Mouse (Mus musculus) heart, postnatal 0 days (tissue): Measurements from ENCODE around the gene Plekhj1. TPM values are rescaled to one million over a fixed set of nuclear protein-coding genes. Genes with fewer than 3 reads are reported as not detected.
A peak's percentile ranks its signal among the peaks of the same experiment; 100 is the strongest.

Experiments
- ATAC-seq: fragments of 200-750 bp; cut with Nextera tagmentation; 2 replicates; pipeline ENCODE4 v1.8.0; 2017; ENCODE audit warnings: low read depth, moderate number of reproducible peaks, moderate library complexity; ENCODE audit not compliant: insufficient read depth
- DNase-seq: peaks from one replicate; pipeline ENCODE4 v3.0.0-alpha.2; 2016; ENCODE audit warnings: low spot score
- H3K27ac ChIP-seq: fragments of 300-500 bp; sonication (generic); 2 replicates; pipeline ENCODE4 v1.5.1; 2014; ENCODE audit warnings: low read depth, mild to moderate bottlenecking
- H3K27me3 ChIP-seq: fragments of 300-500 bp; sonication (generic); 2 replicates; pipeline ENCODE4 v1.6.1; 2014; ENCODE audit warnings: low read length, mixed read lengths; ENCODE audit not compliant: control insufficient read depth, insufficient read depth
- H3K36me3 ChIP-seq: fragments of 300-500 bp; sonication (generic); replicated peaks from 2 replicates; pipeline ENCODE4 v1.6.1; 2014; ENCODE audit warnings: low read length, mixed read lengths; ENCODE audit not compliant: control insufficient read depth, insufficient read depth
- H3K4me1 ChIP-seq: fragments of 300-500 bp; sonication (generic); 2 replicates; pipeline ENCODE4 v1.6.1; 2014; ENCODE audit warnings: antibody characterized with exemption; ENCODE audit not compliant: control insufficient read depth, insufficient read depth
- H3K4me2 ChIP-seq: fragments of 300-500 bp; sonication (generic); 2 replicates; pipeline ENCODE4 v1.6.1; 2014; ENCODE audit warnings: low read depth, mild to moderate bottlenecking, low read length, moderate library complexity
- H3K4me3 ChIP-seq: fragments of 300-500 bp; sonication (generic); 2 replicates; pipeline ENCODE4 v1.5.1; 2014; ENCODE audit warnings: low read depth, low read length
- H3K9ac ChIP-seq: fragments of 300-500 bp; sonication (generic); replicated peaks from 2 replicates; pipeline ENCODE4 v1.6.1; 2014; ENCODE audit warnings: low read depth, low read length, mixed read lengths
- H3K9me3 ChIP-seq: fragments of 300-500 bp; sonication (generic); replicated peaks from 2 replicates; pipeline ENCODE4 v1.6.1; 2016; ENCODE audit warnings: low read length; ENCODE audit not compliant: control insufficient read depth
- CTCF ChIP-seq: IDR thresholded peaks from 2 replicates; pipeline ENCODE4 v1.5.1; 2016; ENCODE audit warnings: antibody characterized with exemption, control low read depth, low read depth
- EP300 ChIP-seq: IDR thresholded peaks from 2 replicates; pipeline ENCODE4 v1.6.1; 2016; ENCODE audit warnings: antibody characterized with exemption, low read depth
- WGBS: fragments of 180-500 bp; shearing (Covaris S2); extraction: QIAGEN DNeasy Blood & Tissue Kit; methylation state at CpG from one replicate; pipeline ENCODE4 v1.1.7; 2014; 5-methylcytosine and 5-hydroxymethylcytosine counted together
- polyA plus RNA-seq: library from polyadenylated mRNA; unstranded; fragments of >200 nt; fragmentation: Nextera tagmentation; extraction: Ambion mirVana; gene quantifications from 2 replicates; pipeline ENCODE4 v1.2.1, GENCODE M21; 2015
- total RNA-seq: library from RNA; depleted of rRNA; stranded (reverse); fragments of >200 nt; gene quantifications from 2 replicates; pipeline ENCODE4 v1.2.3, GENCODE M21; 2014; ENCODE audit warnings: low replicate concordance

Gene Plekhj1
- total and polyA plus RNA-seq, 2 experiments from 2014 or later, result 29.3 to 41.8 TPM

GRCm38 (mm10) chr10:80791476-80792174 is 6.8 kb downstream of the Plekhj1 start:
- ATAC-seq (peak; percentile 55), DNase-seq (peak; percentile 72)
- Histone ChIP-seq H3K36me3 (peaks cover 89% of the 10 kb centered on the region), H3K4me1 (peaks cover 15% of the 10 kb centered on the region), H3K4me2 (no peak overlapping the region), H3K27me3 (no peaks in the 10 kb centered on the region), H3K9me3 (no peaks in the 10 kb centered on the region), H3K9ac (no peak overlapping the region), H3K27ac (peak overlapping the region; percentile 4; the same call in 1 of the 2 replicates), H3K4me3 (no peak overlapping the region)
- 41% methylated on average over 33 of the region's 33 CpGs for WGBS
- TF ChIP-seq CTCF (peak; percentile 10; the same call in 1 of the 2 replicates), EP300 (no peak)

DNA sequence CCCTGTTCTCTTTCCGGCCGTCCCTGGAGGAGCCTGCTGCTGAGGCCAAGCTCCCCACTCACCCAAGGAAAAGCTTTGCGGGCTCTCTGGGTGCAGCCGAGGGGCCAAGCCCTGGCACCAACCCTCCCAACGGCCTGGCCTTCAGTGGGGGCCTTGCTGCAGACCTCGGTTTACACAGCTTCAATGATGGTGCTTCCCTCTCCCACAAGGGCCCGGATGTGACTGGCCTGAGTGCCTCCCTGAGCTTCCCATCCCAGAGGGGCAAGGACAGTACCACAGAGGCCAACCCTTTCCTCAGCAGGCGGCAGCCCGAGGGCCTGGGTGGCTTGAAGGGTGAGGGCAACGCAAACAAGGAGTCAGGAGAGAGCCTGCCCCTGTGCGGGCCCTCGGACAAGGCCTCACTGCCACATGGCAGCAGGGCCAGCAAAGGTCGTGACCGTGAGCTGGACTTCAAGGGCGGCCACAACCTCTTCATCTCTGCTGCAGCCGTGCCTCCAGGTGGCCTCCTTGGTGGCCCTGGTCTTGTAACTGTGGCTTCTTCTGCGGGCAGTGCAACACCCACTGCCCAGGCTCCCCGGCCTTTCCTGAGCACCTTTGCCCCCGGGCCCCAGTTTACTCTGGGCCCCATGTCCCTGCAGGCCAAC is 7.5 kb downstream of the Plekhj1 start:
- WGBS, result 73% methylated on average over 19 of the region's 19 CpGs
- Histone ChIP-seq H3K4me3 (no peak overlapping the region), H3K27me3 (no peaks in the 10 kb centered on the region), H3K9me3 (no peaks in the 10 kb centered on the region), H3K27ac (peak overlapping the region; percentile 4; the same call in 1 of the 2 replicates), H3K9ac (no peak overlapping the region; the same call in 1 of the 2 replicates), H3K36me3 (peaks cover 91% of the 10 kb centered on the region), H3K4me2 (no peak overlapping the region), H3K4me1 (peaks cover 13% of the 10 kb centered on the region)
- no peak for TF ChIP-seq EP300
- no peak for TF ChIP-seq CTCF
- ATAC-seq (no peak), DNase-seq (no peak)

- no peak for TF ChIP-seq CTCF
- 45% methylated on average over 2 of the region's 2 CpGs for WGBS
- Histone ChIP-seq H3K4me3 (no peak overlapping the region), H3K4me1 (peaks cover 13% of the 10 kb centered on the region), H3K9ac (no peak overlapping the region), H3K4me2 (no peak overlapping the region), H3K27ac (peak overlapping the region; percentile 44; the same call in 1 of the 2 replicates), H3K36me3 (peaks cover 91% of the 10 kb centered on the region), H3K9me3 (no peaks in the 10 kb centered on the region), H3K27me3 (no peaks in the 10 kb centered on the region)
- DNase-seq, result no peak
- ATAC-seq, result no peak; the same call in 1 of the 2 replicates
Measured at GRCm38 (mm10) chr10:80787517-80787916, 10.9 kb downstream of the Plekhj1 start.

DNA sequence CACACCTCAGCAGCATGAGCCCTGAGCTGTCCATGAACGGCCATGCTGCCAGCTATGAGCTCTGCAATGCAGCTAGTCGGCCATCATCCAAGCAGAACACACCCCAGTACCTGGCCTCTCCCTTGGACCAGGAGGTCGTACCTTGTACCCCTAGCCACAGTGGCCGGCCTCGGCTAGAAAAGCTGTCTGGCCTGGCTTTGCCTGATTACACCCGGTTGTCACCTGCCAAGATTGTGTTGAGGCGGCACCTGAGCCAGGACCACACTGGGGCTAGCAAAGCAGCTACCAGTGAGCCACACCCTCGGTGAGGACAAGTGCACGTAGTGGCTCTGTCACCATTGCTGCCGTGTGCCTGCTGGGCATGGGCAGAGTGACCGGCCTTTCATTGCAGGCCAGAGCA is 12.5 kb downstream of the Plekhj1 start:
- peaks cover 9% of the 10 kb centered on the region for H3K4me1 ChIP-seq
- no peak overlapping the region for H3K4me2 ChIP-seq
- H3K9ac ChIP-seq, result no peak overlapping the region
- TF ChIP-seq CTCF (no peak), EP300 (no peak)
- 89% methylated on average over 11 of the region's 11 CpGs for WGBS
- H3K4me3 ChIP-seq, result no peak overlapping the region
- H3K27me3 ChIP-seq, result no peaks in the 10 kb centered on the region
- no peaks in the 10 kb centered on the region for H3K9me3 ChIP-seq
- no peak for ATAC-seq
- peaks cover 95% of the 10 kb centered on the region for H3K36me3 ChIP-seq
- no peak for DNase-seq
- no peak overlapping the region for H3K27ac ChIP-seq

DNA sequence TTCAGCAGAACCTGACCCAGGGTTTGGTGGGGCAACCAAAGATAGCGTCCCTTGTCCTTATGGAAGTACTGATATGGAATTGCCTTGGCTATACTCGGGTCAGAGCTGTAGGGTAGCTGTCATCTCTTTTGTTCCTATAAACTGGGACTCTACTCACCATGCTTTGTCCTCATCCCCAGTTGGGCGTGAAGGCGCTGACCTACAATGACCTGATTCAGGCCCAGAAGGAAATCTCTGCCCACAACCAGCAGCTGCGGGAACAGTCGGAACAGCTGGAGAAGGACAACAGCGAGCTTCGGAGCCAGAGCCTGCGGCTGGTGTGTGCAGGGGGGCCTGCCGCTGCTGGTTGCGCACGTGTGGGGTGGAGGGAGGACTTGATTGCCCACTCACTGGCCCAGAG is 13.6 kb downstream of the Plekhj1 start:
- Histone ChIP-seq H3K27ac (no peak overlapping the region), H3K4me2 (no peak overlapping the region), H3K36me3 (peaks cover 92% of the 10 kb centered on the region), H3K9me3 (no peaks in the 10 kb centered on the region), H3K4me3 (no peak overlapping the region), H3K27me3 (no peaks in the 10 kb centered on the region), H3K4me1 (peaks cover 6% of the 10 kb centered on the region), H3K9ac (no peak overlapping the region)
- DNase-seq (no peak), ATAC-seq (no peak)
- no peak for TF ChIP-seq CTCF
- TF ChIP-seq EP300, result no peak
- WGBS, result 87% methylated on average over 12 of the region's 12 CpGs
